Mouse (Mus musculus): ENCODE measurements around the gene Hist1h2bh. TPM values are rescaled to one million over a fixed set of nuclear protein-coding genes. Genes with fewer than 3 reads are reported as not detected.

Gene Hist1h2bh
- total RNA-seq, 2 experiments from 2014 or later = 0.61 TPM

DNA sequence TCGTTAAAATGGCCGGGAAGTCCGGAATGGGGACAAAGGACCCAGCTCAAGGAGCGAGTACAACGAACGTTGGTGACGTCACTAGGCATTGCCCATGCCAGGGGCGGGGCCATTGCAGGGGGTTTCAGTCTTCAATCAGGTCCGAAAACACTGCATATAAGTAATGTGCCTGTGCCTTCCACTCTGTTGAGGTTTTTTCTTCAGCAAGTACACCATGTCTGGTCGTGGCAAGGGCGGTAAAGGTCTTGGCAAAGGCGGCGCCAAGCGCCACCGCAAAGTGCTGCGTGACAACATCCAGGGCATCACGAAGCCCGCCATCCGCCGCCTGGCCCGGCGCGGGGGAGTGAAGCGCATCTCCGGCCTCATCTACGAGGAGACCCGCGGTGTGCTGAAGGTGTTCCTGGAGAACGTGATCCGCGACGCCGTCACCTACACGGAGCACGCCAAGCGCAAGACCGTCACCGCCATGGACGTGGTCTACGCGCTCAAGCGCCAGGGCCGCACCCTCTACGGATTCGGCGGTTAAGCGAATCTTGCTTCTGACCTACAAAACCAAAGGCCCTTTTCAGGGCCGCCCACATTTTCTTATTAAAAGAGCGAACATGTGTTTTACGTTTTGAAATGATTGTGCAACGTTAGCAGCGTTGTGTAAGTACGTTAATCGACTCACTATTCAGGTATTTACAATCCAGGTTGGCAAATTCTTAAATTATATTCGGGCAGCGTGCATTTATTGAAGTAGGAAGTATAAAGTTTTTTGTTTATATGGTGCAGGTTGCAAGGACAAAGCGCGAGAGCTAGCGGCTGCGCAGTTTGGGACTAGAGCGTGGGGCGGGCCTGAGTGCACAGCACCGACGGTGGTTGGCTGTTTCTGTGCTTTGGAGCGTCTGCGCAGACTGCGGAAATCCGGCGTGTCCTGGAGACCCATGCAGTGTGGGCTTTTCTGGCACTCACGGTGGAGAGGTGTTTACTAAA, 12.0 kb downstream of the Hist1h2bh start, which contains the start of gene Hist1h4h:
Gene Hist1h4h (plus strand): TSS at position 150 of the 975 bp plus-strand sequence.
- peak; percentile 95 to 96 for DNase-seq (ENCODE audit: extremely low spot score in 1 of 2, low spot score in 2 of 2)
- peak within 1 kb of the TSS; percentile 67 for H3K4me3 ChIP-seq
- peak within 1 kb of the TSS; percentile 92 for H3K27ac ChIP-seq
- TF ChIP-seq CTCF (IDR thresholded peaks at IDR 0.05) = no peak
- intact Hi-C loops (cut with DNase I) = loop anchor here (5.0 to 10.0 kb wide), 6 partner anchors 41 to 1819 kb away; partner anchors contain the start of genes Hist1h2ac, Hist1h2ad, Hist1h2ae and Hist1h2ag

- peak overlapping the region; percentile 92 for H3K27ac ChIP-seq
- peak overlapping the region; percentile 67 for H3K4me3 ChIP-seq
- TF ChIP-seq CTCF (IDR thresholded peaks at IDR 0.05) = no peak
- peak; percentile 72 to 73 for DNase-seq (ENCODE audit: extremely low spot score in 1 of 2, low spot score in 2 of 2)
- intact Hi-C loops (cut with DNase I) = loop anchor here (5.0 to 10.0 kb wide), 6 partner anchors 42 to 1818 kb away; partner anchors contain the start of genes Hist1h2ac, Hist1h2ad, Hist1h2ae and Hist1h2ag
Observed at GRCm38 (mm10) chr13:23530181-23530900, 12.9 kb downstream of the Hist1h2bh start.

GRCm38 (mm10) chr13:23529480-23530165, 13.6 kb downstream of the Hist1h2bh start:
- H3K27ac ChIP-seq = no peak overlapping the region
- intact Hi-C loops (cut with DNase I) = loop anchor here (5.0 to 10.0 kb wide), 6 partner anchors 43 to 1817 kb away; partner anchors contain the start of genes Hist1h2ac, Hist1h2ad, Hist1h2ae and Hist1h2ag
- no peak for DNase-seq (ENCODE audit: extremely low spot score in 1 of 2, low spot score in 2 of 2)
- peak overlapping the region; percentile 67 for H3K4me3 ChIP-seq
- TF ChIP-seq CTCF (IDR thresholded peaks at IDR 0.05) = no peak

GRCm38 (mm10) chr13:23529005-23529404, 14.2 kb downstream of the Hist1h2bh start:
- Histone ChIP-seq H3K27ac (no peak overlapping the region), H3K4me3 (no peak overlapping the region)
- no peak for DNase-seq (ENCODE audit: extremely low spot score in 1 of 2, low spot score in 2 of 2)
- TF ChIP-seq CTCF (IDR thresholded peaks at IDR 0.05) = no peak
- intact Hi-C loops (cut with DNase I) = no loop called here

DNA sequence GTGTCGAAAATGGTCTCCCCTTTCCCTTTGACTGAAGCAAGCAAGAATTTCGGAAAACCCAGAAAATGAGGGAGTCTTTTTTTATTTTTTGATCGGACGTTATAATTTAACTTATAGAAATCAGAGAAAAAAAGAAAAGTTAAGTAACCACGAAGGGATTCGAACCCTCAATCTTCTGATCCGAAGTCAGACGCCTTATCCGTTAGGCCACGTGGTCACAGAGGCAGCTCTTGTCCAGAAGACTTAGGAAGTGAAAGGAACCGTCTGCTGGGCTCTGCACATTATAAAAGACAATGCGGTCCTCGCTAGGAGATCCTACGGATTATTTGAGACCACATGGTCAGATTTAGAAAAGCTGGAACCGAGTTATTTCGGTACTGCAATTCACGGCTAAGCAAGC, 16.9 kb downstream of the Hist1h2bh start:
- intact Hi-C loops (cut with DNase I) = loop anchor here (1.0 kb wide), 1 partner anchor 8 kb away; no protein-coding TSS in a partner anchor
- DNase-seq (ENCODE audit: extremely low spot score in 1 of 2, low spot score in 2 of 2) = peak; percentile 89 to 95
- Histone ChIP-seq H3K27ac (peak overlapping the region; percentile 29; the same call in 1 of the 2 replicates), H3K4me3 (peak overlapping the region; percentile 53)
- TF ChIP-seq CTCF (IDR thresholded peaks at IDR 0.05) = no peak

DNA sequence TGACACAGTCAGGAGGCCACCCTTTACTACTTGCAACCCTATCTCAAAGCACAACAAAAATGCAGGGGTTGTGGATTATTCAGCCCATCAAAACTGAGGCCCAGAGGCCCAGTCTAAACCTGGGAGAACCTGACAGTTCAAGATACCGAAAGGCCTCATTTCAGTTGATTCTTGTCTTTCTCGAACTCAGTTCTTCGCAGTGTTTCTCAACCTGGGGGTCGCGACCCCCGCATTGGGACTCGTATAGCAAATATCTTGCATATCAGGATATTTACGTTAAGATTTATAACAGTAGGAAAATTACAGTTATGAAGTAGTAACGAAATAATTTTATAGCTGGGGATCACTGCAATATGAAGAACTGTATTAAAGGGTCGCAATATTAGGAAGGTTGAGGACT, 17.3 kb downstream of the Hist1h2bh start:
- Histone ChIP-seq H3K4me3 (peak overlapping the region; percentile 38), H3K27ac (no peak overlapping the region)
- intact Hi-C loops (cut with DNase I) = loop anchor here (1.0 kb wide), 1 partner anchor 8 kb away; no protein-coding TSS in a partner anchor
- DNase-seq (ENCODE audit: extremely low spot score in 1 of 2, low spot score in 2 of 2) = no peak
- no peak for TF ChIP-seq CTCF (IDR thresholded peaks at IDR 0.05)

GRCm38 (mm10) chr13:23524654-23525053, 18.5 kb downstream of the Hist1h2bh start:
- intact Hi-C loops (cut with DNase I) = loop anchor here (1.0 to 5.0 kb wide), 3 partner anchors 92 to 227 kb away; no protein-coding TSS in a partner anchor
- H3K4me3 ChIP-seq = no peak overlapping the region

DNA sequence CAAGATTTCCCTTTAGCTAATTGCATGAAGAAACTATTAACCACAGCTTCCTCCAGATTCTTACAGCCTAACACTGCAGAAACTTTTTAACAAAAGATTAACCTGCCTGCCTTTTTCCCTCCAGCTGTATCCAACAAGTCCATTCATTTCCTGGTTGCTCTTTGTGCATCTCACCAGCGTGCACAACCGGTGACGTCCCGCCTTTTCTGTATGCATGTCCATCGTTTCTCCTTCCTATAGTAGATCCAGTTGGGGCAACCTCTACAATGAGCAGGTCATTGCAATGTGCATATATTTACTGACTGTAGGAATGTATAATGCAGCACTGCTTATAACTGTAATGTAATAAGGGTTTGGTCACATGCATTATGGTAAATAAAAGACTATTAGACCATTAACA, 19.2 kb downstream of the Hist1h2bh start:
- DNase-seq (ENCODE audit: extremely low spot score in 1 of 2, low spot score in 2 of 2) = no peak
- intact Hi-C loops (cut with DNase I) = loop anchor here (1.0 to 5.0 kb wide), 3 partner anchors 92 to 227 kb away; no protein-coding TSS in a partner anchor
- Histone ChIP-seq H3K27ac (no peak overlapping the region), H3K4me3 (no peak overlapping the region)
- no peak for TF ChIP-seq CTCF (IDR thresholded peaks at IDR 0.05)

More at GRCm38 (mm10) chr13:23524654-23525053, 18.5 kb downstream of the Hist1h2bh start:
- peak; percentile 97 for TF ChIP-seq CTCF (IDR thresholded peaks at IDR 0.05)
- DNase-seq (ENCODE audit: extremely low spot score in 1 of 2, low spot score in 2 of 2) = peak; percentile 67 to 83
- no peak overlapping the region for H3K27ac ChIP-seq

DNA sequence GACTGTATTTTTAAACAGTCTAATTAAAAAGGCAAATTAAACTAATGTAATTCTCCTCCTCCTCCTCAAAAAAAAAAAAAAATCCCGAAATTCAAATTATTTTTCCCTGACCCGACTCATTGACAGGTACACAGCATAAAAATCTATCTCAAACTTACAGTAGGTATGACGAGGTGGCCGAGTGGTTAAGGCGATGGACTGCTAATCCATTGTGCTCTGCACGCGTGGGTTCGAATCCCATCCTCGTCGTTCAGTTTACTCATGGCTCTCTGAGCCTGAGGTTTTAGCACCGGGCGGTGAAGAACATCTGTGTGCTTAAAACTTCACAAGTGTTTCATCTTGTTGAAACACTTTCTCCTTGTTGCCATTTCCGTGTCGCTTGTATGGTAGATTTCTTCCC, 21.5 kb downstream of the Hist1h2bh start:
- intact Hi-C loops (cut with DNase I) = loop anchor here (5.0 kb wide), 1 partner anchor 224 kb away; no protein-coding TSS in a partner anchor

DNA sequence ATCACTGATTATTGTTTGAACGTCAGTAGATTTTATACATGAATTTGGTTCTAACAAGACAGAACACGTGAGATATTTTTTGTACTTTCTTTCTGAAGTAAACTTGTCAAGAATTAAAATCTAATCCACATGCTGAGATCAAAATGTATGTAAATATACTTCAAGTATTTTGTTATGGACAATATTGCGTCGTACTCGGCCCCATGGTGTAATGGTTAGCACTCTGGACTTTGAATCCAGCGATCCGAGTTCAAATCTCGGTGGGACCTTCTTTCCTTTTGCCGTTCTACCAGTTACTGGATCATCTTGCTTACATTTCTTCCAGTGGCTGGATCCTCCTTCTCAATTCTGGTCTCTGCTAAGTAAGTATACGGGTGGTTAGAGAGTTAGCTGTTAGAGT, 23.8 kb downstream of the Hist1h2bh start:
- H3K27ac ChIP-seq = no peak overlapping the region
- DNase-seq (ENCODE audit: extremely low spot score in 1 of 2, low spot score in 2 of 2) = peak; percentile 81 to 88
- no peak for TF ChIP-seq CTCF (IDR thresholded peaks at IDR 0.05)
- peak overlapping the region; percentile 64 for H3K4me3 ChIP-seq
- intact Hi-C loops (cut with DNase I) = loop anchor here (2.0 to 5.0 kb wide), 5 partner anchors 83 to 1579 kb away; no protein-coding TSS in a partner anchor

More for the DNA sequence above, 21.5 kb downstream of the Hist1h2bh start:
- DNase-seq (ENCODE audit: extremely low spot score in 1 of 2, low spot score in 2 of 2) = peak; percentile 75 to 80
- no peak overlapping the region for H3K4me3 ChIP-seq
- no peak overlapping the region for H3K27ac ChIP-seq
- TF ChIP-seq CTCF (IDR thresholded peaks at IDR 0.05) = no peak

Data from left cerebral cortex, adult 2 months (tissue).